Mouse (Mus musculus) stomach, embryonic 14.5 days (tissue): ENCODE measurements around the gene Snrnp200. TPM values are rescaled to one million over a fixed set of nuclear protein-coding genes. Genes with fewer than 3 reads are reported as not detected.
A peak's percentile ranks its signal among the peaks of the same experiment; 100 is the strongest.
"Not testable (repeated sequence)": the region's sequence is repeated elsewhere in the genome, so short reads cannot be mapped to it uniquely, and the experiment has no call there.

Experiments
- ATAC-seq: fragments of 200-750 bp; cut with Nextera tagmentation; 2 replicates; pipeline ENCODE4 v1.8.0; 2017; ENCODE audit warnings: low read depth, moderate TSS enrichment; ENCODE audit not compliant: insufficient number of reproducible peaks, insufficient read depth, low FRiP score
- H3K27ac ChIP-seq: fragments of 300-500 bp; sonication (generic); 2 replicates; pipeline ENCODE4 v1.5.1; 2014; ENCODE audit warnings: mild to moderate bottlenecking, low read length, moderate library complexity, mixed read lengths
- H3K27me3 ChIP-seq: fragments of 300-500 bp; sonication (generic); 2 replicates; pipeline ENCODE4 v1.6.1; 2014; ENCODE audit warnings: low read length, control low read depth, mixed read lengths; ENCODE audit not compliant: control insufficient read depth, insufficient read depth
- H3K36me3 ChIP-seq: fragments of 300-500 bp; sonication (generic); 2 replicates; pipeline ENCODE4 v1.6.1; 2014; ENCODE audit warnings: mild to moderate bottlenecking, control low read depth, low read length, moderate library complexity, mixed read lengths; ENCODE audit not compliant: control insufficient read depth, insufficient read depth
- H3K4me1 ChIP-seq: fragments of 300-500 bp; sonication (generic); 2 replicates; pipeline ENCODE4 v1.6.1; 2014; ENCODE audit warnings: low read length, control low read depth, mixed read lengths; ENCODE audit not compliant: control insufficient read depth, insufficient read depth
- H3K4me2 ChIP-seq: fragments of 300-500 bp; sonication (generic); replicated peaks from 2 replicates; pipeline ENCODE4 v1.6.1; 2014; ENCODE audit warnings: low read depth, low read length, control low read depth
- H3K4me3 ChIP-seq: fragments of 300-500 bp; sonication (generic); 2 replicates; pipeline ENCODE4 v1.5.1; 2014; ENCODE audit warnings: low read depth, low read length, control low read depth
- H3K9ac ChIP-seq: fragments of 300-500 bp; sonication (generic); replicated peaks from 2 replicates; pipeline ENCODE4 v1.6.1; 2014; ENCODE audit warnings: low read depth, mild to moderate bottlenecking, control low read depth, low read length, moderate library complexity, mixed read lengths
- H3K9me3 ChIP-seq: fragments of 300-500 bp; sonication (generic); 2 replicates; pipeline ENCODE4 v1.6.1; 2016; ENCODE audit warnings: low read depth, low read length, control low read depth; ENCODE audit not compliant: control insufficient read depth
- WGBS: fragments of 180-500 bp; shearing (Covaris S2); extraction: QIAGEN DNeasy Blood & Tissue Kit; methylation state at CpG from one replicate; pipeline ENCODE4 v1.1.7; 2014; 5-methylcytosine and 5-hydroxymethylcytosine counted together
- polyA plus RNA-seq: library from polyadenylated mRNA; unstranded; fragments of >200 nt; fragmentation: Nextera tagmentation; extraction: Ambion mirVana; gene quantifications from 2 replicates; pipeline ENCODE4 v1.2.1, GENCODE M21; 2014

The Snrnp200 gene
- polyA plus RNA-seq, 1 experiment from 2014 or later = 79.5 TPM

DNA sequence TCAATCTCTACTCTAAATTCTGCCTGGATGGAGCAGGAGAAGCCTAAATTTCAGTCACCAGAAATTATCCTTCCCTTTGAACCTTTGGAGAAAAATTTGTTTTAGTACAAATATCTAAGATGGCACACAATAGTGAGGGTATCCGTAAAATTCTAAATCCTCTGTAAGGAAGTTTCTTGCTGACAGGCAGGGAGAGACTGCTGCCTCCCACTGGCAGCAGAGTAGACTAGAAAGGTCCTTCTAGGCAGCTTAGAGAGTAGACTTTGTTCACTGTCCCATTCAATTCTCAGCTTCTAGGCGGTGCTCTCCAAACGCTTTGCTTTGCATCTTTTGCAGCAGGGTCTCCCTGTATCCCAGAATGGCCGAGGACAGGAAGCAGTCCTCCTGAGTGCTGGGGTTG is 59.7 kb downstream of the Snrnp200 start:
- no peak overlapping the region for H3K4me3 ChIP-seq
- H3K27me3 ChIP-seq = no peaks in the 10 kb centered on the region
- WGBS = 49% methylated on average over 4 of the region's 4 CpGs
- peaks cover 6% of the 10 kb centered on the region for H3K4me1 ChIP-seq
- H3K36me3 ChIP-seq = no peaks in the 10 kb centered on the region
- no peak overlapping the region for H3K27ac ChIP-seq
- H3K9me3 ChIP-seq = no peaks in the 10 kb centered on the region
- no peak overlapping the region for H3K9ac ChIP-seq
- no peak overlapping the region for H3K4me2 ChIP-seq
- ATAC-seq = no peak

DNA sequence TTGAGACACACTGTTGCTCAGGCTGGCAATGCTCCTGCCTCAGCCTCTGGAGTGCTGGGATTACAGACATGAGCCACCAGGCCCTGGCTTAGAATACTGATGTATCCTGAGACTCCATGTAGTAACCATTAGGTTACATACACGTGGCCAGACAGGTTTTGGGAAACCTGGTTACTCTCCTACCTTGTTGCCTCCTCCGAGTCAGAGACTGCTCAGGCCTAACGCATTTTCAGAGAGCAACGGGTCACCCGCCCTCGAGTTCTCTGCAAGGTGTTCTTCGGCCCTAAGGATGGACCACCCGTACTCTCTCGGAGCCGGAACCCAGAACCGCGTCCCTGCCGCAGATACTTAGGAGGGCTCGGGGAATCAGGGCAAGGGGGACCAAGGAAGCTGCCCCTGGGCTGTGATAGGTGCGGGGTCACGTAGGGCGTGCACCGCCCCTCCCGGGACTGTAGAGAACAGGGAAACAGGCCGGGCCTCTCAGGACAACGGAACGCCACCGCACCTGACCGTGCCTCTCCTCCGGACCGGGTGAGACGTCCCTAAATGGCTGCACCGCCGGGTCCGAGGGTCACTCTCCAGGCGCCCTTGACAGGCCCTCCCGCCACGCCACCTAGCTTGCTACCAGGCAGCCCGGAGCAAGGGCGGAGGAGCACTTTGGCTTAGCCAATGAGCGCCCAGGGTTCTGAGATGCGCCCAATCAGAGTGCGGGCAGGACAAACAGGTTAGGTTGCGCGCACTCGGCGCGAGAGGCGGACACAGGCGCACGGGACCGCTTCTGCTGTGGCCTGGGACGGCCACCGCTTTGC is 61.5 kb downstream of the Snrnp200 start, which contains the start of gene Stard7:
Gene Stard7 (plus strand): TSS at position 728 of the 809 bp plus-strand sequence.
- peaks cover 6% of the 10 kb centered on the region for H3K4me1 ChIP-seq
- no peaks in the 10 kb centered on the region for H3K36me3 ChIP-seq
- WGBS = under 1% methylated on average over 49 of the region's 49 CpGs
- peak within 1 kb of the TSS; percentile 94 for H3K27ac ChIP-seq
- peak within 1 kb of the TSS; percentile 83 for H3K4me2 ChIP-seq
- H3K27me3 ChIP-seq = no peaks in the 10 kb centered on the region
- ATAC-seq = peak; percentile 97
- peak within 1 kb of the TSS; percentile 98 for H3K4me3 ChIP-seq
- H3K9ac ChIP-seq = peak within 1 kb of the TSS; percentile 80
- no peaks in the 10 kb centered on the region for H3K9me3 ChIP-seq

DNA sequence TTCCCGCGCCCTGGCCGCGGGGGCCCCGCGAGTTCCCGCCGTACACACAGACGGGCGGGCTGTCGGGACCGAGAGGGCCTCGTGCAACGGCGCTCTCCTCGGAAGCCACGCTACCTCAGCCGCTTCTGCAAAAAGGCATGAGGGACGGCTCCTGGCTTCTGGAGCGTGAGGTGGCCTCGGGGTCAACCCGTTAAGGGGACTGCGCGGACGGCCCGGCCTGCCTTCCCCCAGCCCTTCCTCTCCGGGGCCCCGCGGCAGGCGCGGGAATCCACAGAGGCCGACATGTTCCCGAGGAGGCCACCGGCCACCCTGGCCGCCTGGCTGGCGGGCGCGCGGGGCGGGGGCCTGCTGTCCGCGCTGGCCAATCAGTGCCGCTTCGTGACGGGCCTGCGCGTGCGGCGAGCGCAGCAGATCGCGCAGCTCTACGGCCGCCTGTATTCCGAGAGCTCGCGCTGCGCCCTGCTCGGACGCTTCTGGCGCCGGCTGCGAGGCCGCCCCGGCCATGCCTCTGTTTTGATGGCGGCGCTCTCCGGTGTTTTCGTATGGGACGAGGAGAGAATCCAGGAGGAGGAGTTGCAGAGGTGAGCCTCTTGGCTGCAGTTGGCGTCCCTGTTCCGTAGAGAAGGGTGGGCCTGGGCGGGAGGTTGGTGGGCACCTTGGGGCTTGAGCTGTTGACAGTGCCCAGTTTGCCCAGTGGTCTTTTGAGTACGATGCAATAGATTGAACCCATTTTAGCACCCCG is 62.3 kb downstream of the Snrnp200 start:
- Histone ChIP-seq H3K27ac (peak overlapping the region; percentile 94), H3K36me3 (no peaks in the 10 kb centered on the region), H3K9me3 (no peaks in the 10 kb centered on the region), H3K4me2 (peak overlapping the region; percentile 83), H3K4me1 (peaks cover 13% of the 10 kb centered on the region), H3K4me3 (peak overlapping the region; percentile 98), H3K27me3 (no peaks in the 10 kb centered on the region), H3K9ac (peak overlapping the region; percentile 80)
- peak; percentile 95 for ATAC-seq
- under 1% methylated on average over 75 of the region's 75 CpGs for WGBS

DNA sequence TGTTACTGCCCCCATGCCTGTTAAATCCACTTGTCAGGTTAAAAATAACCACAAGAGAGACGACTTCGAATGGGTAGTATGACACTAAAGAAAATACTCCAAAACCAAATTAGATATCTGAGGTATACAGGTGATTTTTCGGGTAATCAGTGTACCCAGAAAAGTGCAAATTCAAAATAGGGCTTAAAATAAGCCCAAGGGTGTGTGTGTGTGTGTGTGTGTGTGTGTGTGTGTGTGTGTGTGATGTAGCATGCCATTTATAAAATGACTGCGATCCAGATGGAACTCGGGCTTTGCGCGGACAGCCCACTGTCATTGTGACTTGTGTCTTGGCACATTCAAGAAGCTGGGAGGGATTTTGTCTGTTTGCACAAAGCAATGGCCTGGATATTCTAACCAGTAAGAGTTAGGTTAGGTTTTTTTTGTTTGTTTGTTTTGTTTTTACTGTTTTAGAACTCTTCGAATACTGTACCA is 62.9 kb downstream of the Snrnp200 start:
- H3K27ac ChIP-seq = peak overlapping the region; percentile 94; the same call in 1 of the 2 replicates
- H3K4me1 ChIP-seq = peaks cover 13% of the 10 kb centered on the region
- no peak for ATAC-seq

DNA sequence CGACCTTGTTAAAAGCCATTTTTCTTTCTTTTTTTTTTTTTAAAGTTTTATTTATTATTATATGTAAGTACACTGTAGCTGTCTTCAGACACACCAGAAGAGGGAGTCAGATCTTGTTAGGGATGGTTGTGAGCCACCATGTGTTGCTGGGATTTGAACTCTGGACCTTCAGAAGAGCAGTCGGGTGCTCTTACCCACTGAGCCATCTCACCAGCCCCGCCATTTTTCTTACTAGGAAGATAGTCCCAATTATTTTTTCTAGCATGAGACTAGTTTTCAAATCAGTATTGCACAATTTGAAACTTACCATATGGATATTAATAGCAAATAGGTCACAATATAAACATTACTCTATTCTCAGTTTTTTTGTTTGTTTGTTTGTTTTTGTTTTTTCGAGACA is 63.9 kb downstream of the Snrnp200 start:
- 92% methylated on average over 4 of the region's 4 CpGs for WGBS
- H3K9me3 ChIP-seq, H3K4me2 ChIP-seq, H3K27ac ChIP-seq, H3K4me3 ChIP-seq, H3K9ac ChIP-seq, H3K27me3 ChIP-seq, ATAC-seq, H3K36me3 ChIP-seq: not testable (repeated sequence)
- H3K4me1 ChIP-seq = peaks cover 13% of the 10 kb centered on the region

More for the DNA sequence above, 62.9 kb downstream of the Snrnp200 start:
- H3K9ac ChIP-seq = peak overlapping the region; percentile 80
- no peaks in the 10 kb centered on the region for H3K27me3 ChIP-seq
- 8% methylated on average over 8 of the region's 8 CpGs for WGBS
- peak overlapping the region; percentile 83 for H3K4me2 ChIP-seq
- H3K4me3 ChIP-seq = peak overlapping the region; percentile 98
- no peaks in the 10 kb centered on the region for H3K9me3 ChIP-seq
- H3K36me3 ChIP-seq = no peaks in the 10 kb centered on the region

DNA sequence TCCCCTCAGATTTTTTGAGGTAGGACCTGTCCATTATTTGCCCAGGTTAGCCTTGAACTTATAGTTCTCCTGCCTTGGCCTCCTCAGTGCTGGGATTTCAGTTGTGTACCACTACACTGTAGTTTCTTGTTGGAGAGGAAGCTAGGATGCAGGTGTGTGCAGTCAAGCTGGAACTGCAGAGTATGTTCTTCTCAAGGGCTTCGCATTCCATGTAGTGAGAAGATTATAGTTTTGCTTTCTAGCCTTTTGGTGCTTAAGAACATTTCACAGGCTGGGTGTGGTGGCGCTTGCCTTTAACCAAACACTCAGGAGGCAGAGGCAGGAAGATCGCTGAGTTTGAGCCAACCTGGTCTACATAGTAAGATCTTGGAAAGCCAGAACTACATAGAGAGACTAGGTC is 64.6 kb downstream of the Snrnp200 start:
- Histone ChIP-seq H3K4me2 (no peak overlapping the region), H3K4me1 (peaks cover 13% of the 10 kb centered on the region), H3K4me3 (no peak overlapping the region), H3K9ac (no peak overlapping the region), H3K9me3 (no peaks in the 10 kb centered on the region), H3K27ac (no peak overlapping the region), H3K36me3 (no peaks in the 10 kb centered on the region), H3K27me3 (no peaks in the 10 kb centered on the region)
- 94% methylated on average over 3 of the region's 3 CpGs for WGBS
- no peak for ATAC-seq

DNA sequence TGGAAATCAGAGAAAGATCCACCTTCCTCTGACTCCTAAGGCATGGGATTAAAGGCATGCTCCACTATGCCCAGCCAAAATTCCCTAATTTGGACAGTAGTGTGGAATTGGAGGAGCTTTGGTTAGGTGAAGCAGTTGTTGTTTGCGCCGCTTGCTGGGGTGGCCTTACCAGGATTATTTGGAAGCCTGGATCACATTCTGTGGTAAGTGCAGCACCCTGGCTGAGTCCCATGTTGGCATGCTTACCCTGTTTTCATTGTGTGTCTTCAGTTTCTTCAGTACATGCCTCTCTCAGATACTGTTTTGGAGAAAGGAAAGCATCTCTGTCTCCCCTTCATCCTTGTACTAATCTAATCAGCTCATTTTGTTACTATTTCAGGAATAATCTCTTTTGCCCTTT is 66.4 kb downstream of the Snrnp200 start:
- ATAC-seq = no peak
- Histone ChIP-seq H3K9me3 (no peaks in the 10 kb centered on the region), H3K9ac (no peak overlapping the region), H3K36me3 (no peaks in the 10 kb centered on the region), H3K4me1 (peaks cover 13% of the 10 kb centered on the region), H3K4me2 (no peak overlapping the region), H3K4me3 (no peak overlapping the region), H3K27me3 (no peaks in the 10 kb centered on the region), H3K27ac (no peak overlapping the region)
- 87% methylated on average over 2 of the region's 2 CpGs for WGBS

DNA sequence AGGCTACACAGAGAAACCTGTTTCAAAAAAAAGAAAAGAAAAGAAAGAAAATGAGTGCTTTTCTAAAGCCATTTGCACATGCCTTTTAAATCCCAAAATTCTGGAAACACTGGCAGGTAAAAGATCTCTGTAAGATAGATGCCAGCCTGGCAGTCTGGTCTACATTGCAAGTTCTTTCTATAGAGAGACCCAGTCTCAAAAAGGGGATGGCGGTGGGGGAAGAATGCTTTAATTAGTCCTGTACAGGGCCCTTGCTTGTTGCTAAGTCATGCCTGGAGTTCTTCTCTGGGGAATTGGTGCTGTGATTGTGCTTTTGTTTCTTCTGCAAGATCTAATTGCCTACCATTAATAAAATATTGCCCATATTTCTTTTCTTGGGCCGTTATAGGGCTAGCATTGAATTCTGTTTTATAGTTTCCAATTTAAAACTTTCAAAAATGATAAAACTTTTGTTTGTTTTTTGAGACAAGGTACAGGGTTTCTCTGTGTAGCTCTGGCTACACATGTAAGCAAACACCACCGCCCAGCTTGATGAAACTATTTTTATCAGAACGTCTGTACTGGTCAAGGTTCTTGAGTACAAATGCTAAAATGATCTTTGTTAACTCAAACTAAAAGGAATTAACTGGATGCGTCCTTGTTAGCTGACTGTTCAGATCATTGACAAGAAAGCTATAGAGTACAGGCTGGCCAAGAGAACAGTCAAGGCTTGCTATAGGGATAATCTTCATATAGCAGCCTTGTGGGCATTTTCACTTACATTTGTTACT is 67.5 kb downstream of the Snrnp200 start:
- no peak for ATAC-seq

More for the DNA sequence above, 67.5 kb downstream of the Snrnp200 start:
- peaks cover 13% of the 10 kb centered on the region for H3K4me1 ChIP-seq
- H3K27ac ChIP-seq = no peak overlapping the region
- no peak overlapping the region for H3K4me3 ChIP-seq
- no peaks in the 10 kb centered on the region for H3K9me3 ChIP-seq
- no peaks in the 10 kb centered on the region for H3K36me3 ChIP-seq
- no peaks in the 10 kb centered on the region for H3K27me3 ChIP-seq
- H3K9ac ChIP-seq = no peak overlapping the region
- WGBS = 76% methylated on average over 5 of the region's 5 CpGs
- H3K4me2 ChIP-seq = no peak overlapping the region
